22 mouse cellular contexts compared by ENCODE assay signal in the genomic region with DNA sequence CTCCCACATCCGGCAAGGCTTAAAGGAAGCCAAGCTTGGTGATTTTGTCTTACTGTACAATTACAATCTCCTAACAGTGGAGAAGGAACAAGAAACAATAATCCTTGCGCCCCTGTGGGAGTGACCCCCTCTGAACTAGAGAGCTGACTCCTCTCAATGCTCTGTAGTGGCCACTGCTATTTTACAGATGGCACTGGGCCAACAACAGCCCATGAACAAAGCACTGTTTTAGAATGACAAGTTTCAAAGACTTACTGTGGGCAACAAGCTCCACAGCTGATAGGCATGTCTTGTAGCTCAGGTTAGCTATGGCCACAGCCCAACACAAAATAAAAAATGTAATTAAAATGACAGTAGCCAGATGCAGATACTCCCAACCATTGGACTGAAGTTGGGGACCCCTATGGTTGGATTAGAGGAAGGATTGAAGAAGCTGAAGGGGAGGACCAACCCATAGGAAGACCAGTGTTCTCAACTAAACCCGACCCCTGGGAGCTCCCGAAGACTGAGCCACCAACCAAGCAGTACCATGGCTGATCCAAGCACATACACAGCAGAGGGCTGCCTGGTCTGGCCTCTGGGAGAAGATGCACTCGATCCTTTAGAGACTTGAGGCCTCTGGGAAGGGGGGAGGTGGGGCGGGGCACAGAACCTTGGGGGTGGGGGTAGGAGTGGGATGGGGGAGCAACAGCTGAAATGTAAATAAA. TPM values are rescaled to one million over a fixed set of nuclear protein-coding genes. Genes with fewer than 3 reads are reported as not detected.
DNase-seq lines count a peak whose midpoint lies in the region; ATAC-seq and TF ChIP-seq lines count a peak whose summit lies in the region.
"Had no signal": no experiment of that assay in that cellular context is flagged by ENCODE, and none has a peak within 500 bp of the region (broad histone marks: within the 10 kb centered on the region; RNA-seq: fewer than 3 reads in every experiment).

No protein-coding gene starts in this region.

- no peaks in the 10 kb centered on the region for H3K27me3 ChIP-seq in heart, embryonic 11.5 days (ENCODE audit: control insufficient read depth, insufficient read depth, low read length)
- H3K27me3 ChIP-seq in hindbrain, embryonic 16.5 days (replicated peaks; ENCODE audit: control insufficient read depth, insufficient read depth, low read length), result no peaks in the 10 kb centered on the region
- no peaks in the 10 kb centered on the region for H3K27me3 ChIP-seq in hindbrain, postnatal 0 days (ENCODE audit: insufficient read depth, low read length)
- no peaks in the 10 kb centered on the region for H3K27me3 ChIP-seq in lung, embryonic 15.5 days
- H3K27me3 ChIP-seq: embryonic facial prominence, embryonic 15.5 days; forebrain, embryonic 15.5 days; heart, embryonic 15.5 days; liver, embryonic 15.5 days; megakaryocyte, embryonic 14.5 days had no signal

- no peak overlapping the region for H3K4me2 ChIP-seq in heart, embryonic 11.5 days
- H3K4me2 ChIP-seq in hindbrain, embryonic 16.5 days (ENCODE audit: low read length), result no peak overlapping the region
- no peak overlapping the region for H3K4me2 ChIP-seq in hindbrain, postnatal 0 days (ENCODE audit: low read depth, low read length)
- no peak overlapping the region for H3K4me2 ChIP-seq in lung, embryonic 15.5 days
- H3K4me2 ChIP-seq: embryonic facial prominence, embryonic 15.5 days; forebrain, embryonic 15.5 days; heart, embryonic 15.5 days; liver, embryonic 15.5 days had no signal

- DNase-seq in heart, adult 11 months, result peak; percentile 74
- DNase-seq in hindbrain, postnatal 0 days (ENCODE audit: low spot score), result no peak
- no peak for DNase-seq in lung, adult 18-20 months
- peak; percentile 31 for DNase-seq in MN1 (ENCODE audit: low spot score)
- DNase-seq in neural tube, embryonic 10.5 days (ENCODE audit: extremely low spot score, low spot score), result no peak
- DNase-seq: adrenal gland, postnatal 25 days; cerebellum, adult 8-10 months; embryo, embryonic 11 days; liver; right cerebral cortex, postnatal 14 days; thymus, postnatal 25 days had no signal

- no peak overlapping the region for H3K9ac ChIP-seq in heart, embryonic 11.5 days (ENCODE audit: low read depth, low read length)
- no peak overlapping the region for H3K9ac ChIP-seq in hindbrain, embryonic 16.5 days (ENCODE audit: low read depth, low read length)
- no peak overlapping the region for H3K9ac ChIP-seq in hindbrain, postnatal 0 days (replicated peaks; ENCODE audit: low read length)
- H3K9ac ChIP-seq in lung, embryonic 15.5 days, result no peak overlapping the region
- H3K9ac ChIP-seq: embryonic facial prominence, embryonic 15.5 days; forebrain, embryonic 15.5 days; heart, embryonic 15.5 days; liver, embryonic 15.5 days had no signal

- 88% methylated on average over 6 of the region's 6 CpGs for WGBS in heart, embryonic 11.5 days (ENCODE audit: insufficient replicate concordance)
- 86% methylated on average over 6 of the region's 6 CpGs for WGBS in hindbrain, embryonic 16.5 days
- WGBS in hindbrain, postnatal 0 days, result 86% methylated on average over 6 of the region's 6 CpGs
- WGBS in lung, embryonic 15.5 days, result 78% methylated on average over 6 of the region's 6 CpGs

- ATAC-seq in heart, embryonic 11.5 days (replicated peaks; ENCODE audit: insufficient number of reproducible peaks, low FRiP score, low TSS enrichment), result no peak
- ATAC-seq in hindbrain, embryonic 16.5 days, result peak; percentile 42; the same call in 1 of the 2 replicates
- no peak for ATAC-seq in hindbrain, postnatal 0 days
- 0 out of 2 replicates have a peak, but pooled peaks have one; percentile 14 for ATAC-seq in lung, embryonic 15.5 days (ENCODE audit: borderline replicate concordance, extremely low read depth, low FRiP score, low TSS enrichment)
- ATAC-seq: CD4-positive, CD25-positive, alpha-beta regulatory T cell, adult 4 months; forebrain, embryonic 15.5 days had no signal

- H3K27ac ChIP-seq in heart, embryonic 11.5 days (ENCODE audit: low read depth, low read length), result no peak overlapping the region
- no peak overlapping the region for H3K27ac ChIP-seq in hindbrain, embryonic 16.5 days (ENCODE audit: low read depth, low read length)
- no peak overlapping the region for H3K27ac ChIP-seq in hindbrain, postnatal 0 days
- H3K27ac ChIP-seq in lung, embryonic 15.5 days, result no peak overlapping the region
- H3K27ac ChIP-seq: embryonic facial prominence, embryonic 15.5 days; forebrain, embryonic 15.5 days; heart, embryonic 15.5 days; kidney, postnatal 0 days; limb, embryonic 10.5 days; liver, embryonic 15.5 days had no signal

- H3K9me3 ChIP-seq in heart, embryonic 11.5 days (replicated peaks; ENCODE audit: control insufficient read depth, low read length), result no peaks in the 10 kb centered on the region
- no peaks in the 10 kb centered on the region for H3K9me3 ChIP-seq in hindbrain, embryonic 16.5 days (ENCODE audit: control insufficient read depth, low read length)
- H3K9me3 ChIP-seq in hindbrain, postnatal 0 days (ENCODE audit: low read length), result no peaks in the 10 kb centered on the region
- H3K9me3 ChIP-seq in lung, embryonic 15.5 days, result no peaks in the 10 kb centered on the region
- H3K9me3 ChIP-seq: embryonic facial prominence, embryonic 15.5 days; forebrain, embryonic 15.5 days; heart, embryonic 15.5 days; limb, embryonic 10.5 days; liver, embryonic 15.5 days; megakaryocyte, embryonic 14.5 days had no signal

- no peak for TF ChIP-seq CTCF in hindbrain, postnatal 0 days (IDR thresholded peaks at IDR 0.05; ENCODE audit: low read depth)

- no peak overlapping the region for H3K4me3 ChIP-seq in heart, embryonic 11.5 days (ENCODE audit: low read depth, low read length)
- H3K4me3 ChIP-seq in hindbrain, embryonic 16.5 days (ENCODE audit: low read length), result no peak overlapping the region
- no peak overlapping the region for H3K4me3 ChIP-seq in hindbrain, postnatal 0 days (ENCODE audit: low read length)
- no peak overlapping the region for H3K4me3 ChIP-seq in lung, embryonic 15.5 days
- H3K4me3 ChIP-seq: embryonic facial prominence, embryonic 15.5 days; forebrain, embryonic 15.5 days; heart, embryonic 15.5 days; limb, embryonic 10.5 days; liver, embryonic 15.5 days; megakaryocyte, embryonic 14.5 days had no signal

- H3K4me1 ChIP-seq in heart, embryonic 11.5 days (ENCODE audit: control insufficient read depth, insufficient read depth, low read length), result no peaks in the 10 kb centered on the region
- H3K4me1 ChIP-seq in hindbrain, embryonic 16.5 days (ENCODE audit: control insufficient read depth, insufficient read depth, low read depth, low read length), result no peaks in the 10 kb centered on the region
- no peaks in the 10 kb centered on the region for H3K4me1 ChIP-seq in hindbrain, postnatal 0 days (ENCODE audit: insufficient read depth, low read length)
- H3K4me1 ChIP-seq in lung, embryonic 15.5 days, result no peaks in the 10 kb centered on the region
- H3K4me1 ChIP-seq: embryonic facial prominence, embryonic 15.5 days; forebrain, embryonic 15.5 days; limb, embryonic 10.5 days; liver, embryonic 15.5 days had no signal

- peaks cover 17% of the 10 kb centered on the region for H3K36me3 ChIP-seq in heart, embryonic 11.5 days (ENCODE audit: control insufficient read depth, insufficient read depth, low read length)
- H3K36me3 ChIP-seq in hindbrain, embryonic 16.5 days (ENCODE audit: control insufficient read depth, insufficient read depth, low read length), result peaks cover 22% of the 10 kb centered on the region
- peaks cover 24% of the 10 kb centered on the region for H3K36me3 ChIP-seq in hindbrain, postnatal 0 days (ENCODE audit: insufficient read depth, low read length)
- peaks cover 58% of the 10 kb centered on the region for H3K36me3 ChIP-seq in lung, embryonic 15.5 days

RNA-seq across cellular contexts. Expression of a gene that starts 11.5 kb away (rescaled TPM):
- 20.0 and 20.4 TPM in 2 replicates for polyA plus RNA-seq in heart, embryonic 11.5 days (2014; fragmentation: Nextera tagmentation; extraction: Ambion mirVana)
- polyA plus RNA-seq in hindbrain, embryonic 16.5 days (2015; fragmentation: Nextera tagmentation; extraction: Ambion mirVana), result 11.3 and 11.4 TPM in 2 replicates
- 26.4 and 31.7 TPM in 2 replicates for total RNA-seq in hindbrain, postnatal 0 days (2014; rRNA removed)
- 12.3 and 12.7 TPM in 2 replicates for polyA plus RNA-seq in hindbrain, postnatal 0 days (2015; fragmentation: Nextera tagmentation; extraction: Ambion mirVana)
- polyA plus RNA-seq in lung, embryonic 15.5 days (2015; fragmentation: Nextera tagmentation; extraction: Ambion mirVana), result 21.2 and 21.5 TPM in 2 replicates

RNA-seq across cellular contexts. Expression of a gene that starts 30.9 kb away (rescaled TPM):
- 19.0 TPM in 2 replicates for polyA plus RNA-seq in heart, embryonic 11.5 days (2014; fragmentation: Nextera tagmentation; extraction: Ambion mirVana)
- 21.2 and 22.2 TPM in 2 replicates for polyA plus RNA-seq in hindbrain, embryonic 16.5 days (2015; fragmentation: Nextera tagmentation; extraction: Ambion mirVana)
- 13.0 and 14.5 TPM in 2 replicates for total RNA-seq in hindbrain, postnatal 0 days (2014; rRNA removed)
- polyA plus RNA-seq in hindbrain, postnatal 0 days (2015; fragmentation: Nextera tagmentation; extraction: Ambion mirVana), result 22.3 and 24.4 TPM in 2 replicates
- polyA plus RNA-seq in lung, embryonic 15.5 days (2015; fragmentation: Nextera tagmentation; extraction: Ambion mirVana), result 28.8 and 30.7 TPM in 2 replicates

Comparison
In these comparisons a context has a peak if more than half of its experiments do, and no peak if none do; other contexts are left out.
1. ATAC-seq: peak in hindbrain, embryonic 16.5 days (single experiment) and lung, embryonic 15.5 days (single experiment); none in heart, embryonic 11.5 days (single experiment) and hindbrain, postnatal 0 days (single experiment).
2. DNase-seq: peak in heart, adult 11 months (single experiment) and MN1 (single experiment); none in hindbrain, postnatal 0 days (single experiment), lung, adult 18-20 months (0 of 2) and neural tube, embryonic 10.5 days (single experiment).